Mouse (Mus musculus) liver, embryonic 14.5 days (tissue): ENCODE measurements around the gene Zfyve19.

ENCODE experiments used
- CTCF ChIP-seq: IDR thresholded peaks from 2 replicates; pipeline ENCODE4 v1.5.1; 2016; ENCODE audit warnings: antibody characterized with exemption, low read depth, control low read depth
- EP300 ChIP-seq: IDR thresholded peaks from 2 replicates; pipeline ENCODE4 v1.6.1; 2016; ENCODE audit warnings: antibody characterized with exemption, low read depth

DNA sequence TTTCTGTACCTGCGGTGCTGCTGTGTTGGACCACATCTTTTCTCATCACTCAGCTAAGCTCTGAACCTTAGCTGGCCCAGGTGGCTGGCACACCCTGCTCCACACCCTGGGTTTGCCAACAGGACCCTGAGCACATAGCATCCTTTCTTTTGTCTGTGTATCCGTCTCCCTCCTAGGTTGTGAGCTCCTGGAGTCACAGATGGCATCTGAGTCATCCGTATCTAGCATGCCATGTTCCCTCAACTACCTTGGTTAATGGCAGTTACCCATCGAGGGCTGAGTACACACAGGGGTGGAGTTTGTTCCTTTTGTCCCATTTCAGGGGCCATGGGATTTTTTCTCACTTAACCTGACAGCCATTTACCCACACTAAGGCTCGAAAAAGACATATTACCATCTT is 42.0 kb downstream of the Zfyve19 start:
- TF ChIP-seq EP300, result no peak
- no peak for TF ChIP-seq CTCF
